Mouse (Mus musculus): Measurements from ENCODE around the gene Slc9a2.
"Not testable (repeated sequence)": the region's sequence is repeated elsewhere in the genome, so short reads cannot be mapped to it uniquely, and the experiment has no call there.

Slc9a2 gene

DNA sequence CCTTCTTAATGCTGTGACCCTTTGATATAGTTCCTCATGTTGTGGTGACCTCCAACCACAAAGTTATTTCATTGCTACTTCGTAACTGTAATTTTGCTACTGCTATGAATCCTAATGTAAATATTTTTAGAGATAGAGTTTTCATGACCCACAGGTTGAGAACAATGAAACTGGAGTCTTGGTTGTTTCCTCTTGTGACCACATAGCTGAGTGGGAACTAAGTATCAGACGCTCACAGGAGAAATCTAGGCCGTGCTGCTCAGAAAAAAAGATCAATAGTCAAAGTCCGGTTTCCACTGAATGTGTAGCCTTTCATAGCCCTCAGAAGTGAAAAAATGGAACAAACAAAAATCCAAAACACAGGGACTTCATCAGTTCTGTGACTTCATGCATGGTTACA, 24.7 kb downstream of the Slc9a2 start:
- DNase-seq (ENCODE audit: low spot score in 2 of 2), result no peak

DNA sequence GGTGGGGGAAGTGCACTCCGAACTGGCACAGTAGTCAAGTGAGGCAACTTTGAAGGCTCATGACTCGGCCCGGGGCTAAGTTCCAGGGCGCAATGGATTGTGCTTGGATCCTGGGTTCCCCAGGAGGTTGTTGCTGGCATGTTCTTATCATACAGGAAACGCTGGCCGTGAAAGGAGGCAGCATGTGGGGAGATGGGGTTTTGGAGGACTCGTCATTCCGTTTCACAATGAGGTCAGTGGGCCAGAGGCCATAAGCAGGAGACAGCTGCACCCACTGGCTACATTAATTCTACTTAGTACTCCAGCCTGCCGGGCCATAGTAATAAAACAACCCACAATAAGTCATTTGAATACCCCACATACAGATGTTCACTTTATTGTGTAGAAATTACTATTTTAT, 34.6 kb downstream of the Slc9a2 start:
- DNase-seq (ENCODE audit: low spot score in 2 of 2), result no peak

GRCm38 (mm10) chr1:40726051-40726450, 45.7 kb downstream of the Slc9a2 start:
- DNase-seq (ENCODE audit: low spot score in 2 of 2), result no peak

DNA sequence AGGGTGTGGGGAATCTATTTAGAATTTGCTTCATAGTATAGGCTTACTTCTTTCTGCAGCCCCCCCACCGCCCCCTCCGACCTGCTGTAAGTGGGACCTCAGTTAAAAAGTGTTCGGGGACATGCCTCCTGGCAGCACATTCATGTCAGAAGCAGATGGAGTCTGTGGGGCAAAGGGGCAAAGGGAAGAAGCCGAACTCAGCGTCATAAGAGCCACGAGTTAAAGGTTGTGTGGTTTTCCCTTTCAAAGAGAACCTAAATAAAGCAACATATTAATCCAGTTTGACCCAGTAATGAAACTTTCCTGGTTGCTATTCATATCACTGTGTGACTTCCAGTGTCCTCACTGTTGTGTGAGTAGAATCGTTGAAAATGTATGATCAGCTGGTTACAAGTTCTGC, 47.0 kb downstream of the Slc9a2 start:
- no peak for DNase-seq (ENCODE audit: low spot score in 2 of 2)

DNA sequence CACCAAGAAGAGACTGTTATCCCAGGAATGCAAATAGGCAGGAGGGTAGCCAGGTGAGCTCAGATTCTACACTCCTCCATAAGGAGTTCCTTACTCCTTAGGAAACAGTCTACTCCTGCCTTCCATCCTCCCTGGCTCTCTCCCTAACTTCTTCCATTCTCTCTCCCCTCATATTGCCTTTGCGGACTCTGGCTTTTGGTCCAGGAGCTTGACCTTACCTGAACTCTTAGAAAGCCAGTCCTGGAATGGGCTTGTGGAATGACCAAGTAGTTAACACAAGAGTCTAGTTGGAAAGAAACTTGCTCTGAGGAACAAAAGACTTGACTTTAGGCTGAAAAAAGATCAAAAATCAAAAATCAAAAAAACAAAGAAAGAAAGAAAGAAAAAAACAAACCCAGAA, 48.3 kb downstream of the Slc9a2 start:
- no peak for DNase-seq (ENCODE audit: low spot score in 2 of 2)

GRCm38 (mm10) chr1:40737671-40738070, 57.3 kb downstream of the Slc9a2 start:
- DNase-seq (ENCODE audit: low spot score in 2 of 2), result no peak

DNA sequence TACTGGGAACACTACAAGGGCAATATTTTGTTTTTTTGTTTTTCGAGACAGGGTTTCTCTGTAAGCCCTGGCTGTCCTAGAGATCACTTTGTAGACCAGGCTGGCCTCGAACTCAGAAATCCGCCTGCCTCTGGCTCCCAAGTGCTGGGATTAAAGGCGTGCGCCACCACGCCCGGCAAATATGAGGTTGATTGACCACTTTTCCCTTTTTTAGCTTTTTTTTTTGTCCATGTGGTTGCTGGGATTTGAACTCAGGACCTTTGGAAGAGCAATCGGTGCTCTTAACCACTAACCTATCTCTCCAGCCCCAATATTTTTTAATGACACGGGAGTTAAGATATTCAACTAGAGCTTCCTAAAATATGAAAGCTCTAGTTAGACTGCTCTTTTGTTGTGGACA, 57.9 kb downstream of the Slc9a2 start:
- not testable (repeated sequence) for DNase-seq (ENCODE audit: low spot score in 2 of 2)

GRCm38 (mm10) chr1:40740739-40741138, 60.4 kb downstream of the Slc9a2 start:
- DNase-seq (ENCODE audit: low spot score in 2 of 2), result no peak

GRCm38 (mm10) chr1:40746089-40746488, 65.7 kb downstream of the Slc9a2 start:
- no peak for DNase-seq (ENCODE audit: low spot score in 2 of 2)

GRCm38 (mm10) chr1:40759751-40760445, 79.5 kb downstream of the Slc9a2 start:
- DNase-seq (ENCODE audit: low spot score in 2 of 2), result no peak

DNA sequence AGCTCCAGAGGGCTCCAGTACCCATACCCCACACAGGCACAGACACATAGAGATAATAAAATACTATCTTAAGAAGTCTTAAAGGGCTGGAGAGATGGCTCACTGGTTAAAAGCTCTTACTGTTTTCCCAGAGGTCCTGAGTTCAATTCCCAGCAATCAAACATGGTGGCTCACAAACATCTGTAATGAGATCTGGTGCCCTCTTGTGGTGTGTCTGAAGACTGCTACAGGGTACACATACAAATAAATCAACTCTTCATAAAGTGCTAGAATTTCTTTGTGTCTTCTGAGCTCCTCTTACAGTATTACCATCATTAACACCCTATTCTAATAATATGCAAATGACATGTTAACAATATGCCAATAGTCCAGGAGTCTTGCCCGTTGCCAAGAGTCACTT, 83.7 kb downstream of the Slc9a2 start:
- no peak for DNase-seq (ENCODE audit: low spot score in 2 of 2)

- DNase-seq (ENCODE audit: low spot score in 2 of 2), result no peak
Observed at GRCm38 (mm10) chr1:40764701-40765275, 84.4 kb downstream of the Slc9a2 start.

- no peak for DNase-seq (ENCODE audit: low spot score in 2 of 2)
Observed at GRCm38 (mm10) chr1:40765521-40765920, 85.1 kb downstream of the Slc9a2 start.

DNA sequence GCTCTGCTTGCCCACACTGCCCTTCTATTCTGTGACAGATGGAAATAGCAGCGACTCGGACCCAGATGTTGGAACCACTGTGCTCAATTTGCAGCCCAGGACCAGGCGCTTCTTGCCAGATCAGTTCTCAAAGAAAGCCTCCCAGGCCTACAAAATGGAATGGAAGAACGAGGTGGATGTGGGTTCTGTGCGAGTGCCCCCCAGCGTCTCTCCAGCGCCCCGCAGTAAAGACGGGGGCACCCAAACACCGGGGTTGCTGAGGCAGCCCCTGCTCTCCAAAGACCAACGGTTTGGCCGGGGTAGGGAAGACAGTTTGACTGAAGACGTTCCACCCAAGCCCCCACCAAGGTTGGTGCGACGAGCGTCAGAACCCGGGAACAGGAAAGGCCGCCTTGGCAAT, 87.2 kb downstream of the Slc9a2 start:
- no peak for DNase-seq (ENCODE audit: low spot score in 2 of 2)

- DNase-seq (ENCODE audit: low spot score in 2 of 2), result peak; percentile 16 to 29
Observed at GRCm38 (mm10) chr1:40768606-40769005, 88.2 kb downstream of the Slc9a2 start.

- no peak for DNase-seq (ENCODE audit: low spot score in 2 of 2)
Observed at GRCm38 (mm10) chr1:40769331-40769894, 89.0 kb downstream of the Slc9a2 start.

- no peak for DNase-seq (ENCODE audit: low spot score in 2 of 2)
Observed at GRCm38 (mm10) chr1:40771196-40771970, 91.0 kb downstream of the Slc9a2 start.

GRCm38 (mm10) chr1:40773234-40773633, 92.9 kb downstream of the Slc9a2 start:
- no peak for DNase-seq (ENCODE audit: low spot score in 2 of 2)

DNA sequence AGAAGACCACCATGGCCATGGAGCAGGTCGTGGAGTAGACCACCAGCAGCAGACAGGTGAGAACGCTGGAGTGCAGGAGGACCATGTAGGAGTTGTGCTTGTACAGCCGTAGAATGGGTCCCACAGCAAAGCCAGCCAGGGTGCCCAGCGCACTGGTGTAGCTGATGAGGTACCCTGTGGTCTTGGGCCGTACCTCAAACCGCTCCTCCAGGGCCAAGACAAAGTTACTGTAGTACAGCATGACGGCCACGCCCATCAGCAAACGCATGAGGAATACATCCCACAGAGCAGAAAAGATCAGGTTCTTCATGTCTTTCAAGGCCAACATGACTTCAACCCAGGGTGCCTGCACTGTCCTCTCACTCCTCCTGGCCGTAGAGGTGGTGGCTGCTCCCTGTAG, 93.7 kb downstream of the Slc9a2 start:
- DNase-seq (ENCODE audit: low spot score in 2 of 2), result no peak

DNA sequence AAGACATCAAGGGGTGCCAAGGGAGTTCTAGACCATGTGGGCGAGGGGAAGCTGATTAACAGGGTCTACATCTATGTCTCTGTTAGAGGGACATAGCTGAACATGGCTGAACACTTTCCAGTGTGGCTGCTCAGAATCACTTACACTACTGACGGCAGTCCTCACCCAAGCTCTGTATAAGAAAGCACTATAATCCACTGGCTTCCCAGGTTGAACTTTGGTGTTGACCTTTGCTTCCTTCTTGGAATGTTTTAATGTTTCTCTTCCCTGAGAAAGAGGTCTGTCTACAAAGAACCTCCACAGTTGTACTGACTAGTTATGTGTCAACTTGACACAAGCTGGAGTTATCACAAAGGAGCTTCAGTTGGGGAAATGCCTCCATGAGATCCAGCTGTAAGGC, 95.7 kb downstream of the Slc9a2 start:
- no peak for DNase-seq (ENCODE audit: low spot score in 2 of 2)

GRCm38 (mm10) chr1:40776763-40777162, 96.4 kb downstream of the Slc9a2 start:
- DNase-seq (ENCODE audit: low spot score in 2 of 2), result no peak

GRCm38 (mm10) chr1:40783450-40783849, 103.1 kb downstream of the Slc9a2 start:
- no peak for DNase-seq (ENCODE audit: low spot score in 2 of 2)

- DNase-seq (ENCODE audit: low spot score in 2 of 2), result no peak
Observed at GRCm38 (mm10) chr1:40784306-40784705, 103.9 kb downstream of the Slc9a2 start.
